Mouse (Mus musculus): ENCODE results near the gene Depp1.

Gene Depp1

DNA sequence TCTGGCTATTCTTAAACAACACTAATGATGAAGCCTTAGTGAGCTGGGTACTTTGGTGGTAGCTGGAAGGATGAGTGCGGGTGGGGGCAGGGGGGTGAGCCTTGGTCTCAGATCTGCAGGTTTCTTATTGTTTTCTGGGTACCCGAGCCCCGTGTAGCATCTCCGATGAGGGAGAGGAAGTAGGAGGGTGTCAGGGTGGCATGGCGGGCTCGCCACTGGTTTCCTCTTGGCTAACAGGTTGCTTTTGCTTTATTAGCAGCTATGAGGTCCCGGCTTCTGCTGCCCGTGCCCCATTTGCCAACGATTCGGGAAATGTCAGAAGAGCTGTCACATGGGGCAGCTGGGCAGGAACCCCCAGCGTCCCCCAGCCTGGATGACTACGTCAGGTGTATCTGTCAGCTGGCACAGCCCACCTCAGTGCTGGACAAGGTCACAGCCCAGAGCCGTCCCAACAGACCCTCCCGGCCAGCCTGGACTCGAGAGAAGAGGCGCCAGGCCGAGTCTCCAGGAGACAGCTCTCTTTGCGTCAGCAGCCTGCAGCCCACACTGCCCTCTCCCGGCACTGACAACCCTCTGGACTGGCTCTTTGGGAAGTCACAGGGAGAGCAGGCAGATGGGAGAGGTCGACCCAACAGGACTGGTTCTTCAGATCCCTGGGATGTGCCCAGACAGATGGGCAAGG lies 1.2 kb downstream of the Depp1 start:
- WGBS, result 81% methylated on average over 20 of the region's 20 CpGs

DNA sequence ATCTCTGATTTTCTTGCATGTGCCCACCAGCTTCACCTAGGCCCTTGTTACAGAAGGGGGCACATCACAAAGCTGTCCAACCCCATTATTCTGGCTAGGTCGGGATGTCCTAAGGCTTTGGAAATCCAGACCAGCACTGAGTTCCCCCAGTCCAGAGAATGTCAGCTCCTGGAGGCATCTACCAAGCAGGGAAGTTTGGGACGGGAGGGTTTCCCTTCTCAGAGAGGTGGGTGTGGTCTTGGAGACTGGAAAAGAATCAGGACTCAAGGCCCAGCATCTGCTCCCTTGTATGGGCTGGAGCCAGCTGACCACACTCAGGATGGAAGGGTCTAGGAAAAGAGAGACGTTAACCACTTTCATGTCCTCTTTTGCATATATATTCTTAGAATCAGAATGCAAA lies 2.8 kb downstream of the Depp1 start:
- WGBS, result 65% methylated on average over 3 of the region's 3 CpGs

- 31% methylated on average over 9 of the region's 9 CpGs for WGBS
Measured at GRCm38 (mm10) chr6:116653684-116654454, 3.5 kb downstream of the Depp1 start.

DNA sequence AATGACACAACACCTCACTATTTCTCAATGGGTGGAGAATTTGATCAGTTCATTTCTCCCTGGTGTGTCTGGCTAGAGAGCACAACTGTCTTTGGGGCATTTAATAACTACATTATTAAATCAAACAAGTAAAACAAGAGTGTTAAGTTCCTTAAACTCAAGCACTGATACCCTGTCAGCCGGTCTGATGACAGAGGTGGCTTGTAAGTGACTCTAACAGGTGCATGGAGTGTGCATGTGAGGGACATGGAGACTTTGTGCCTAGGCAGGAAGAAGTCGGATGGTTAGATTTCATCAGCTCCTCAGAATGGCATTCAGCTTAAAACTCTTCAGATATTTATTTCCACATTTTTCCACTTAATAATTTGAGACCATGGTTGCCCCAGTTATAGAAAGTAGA lies 13.0 kb downstream of the Depp1 start:
- 91% methylated on average over 2 of the region's 2 CpGs for WGBS

DNA sequence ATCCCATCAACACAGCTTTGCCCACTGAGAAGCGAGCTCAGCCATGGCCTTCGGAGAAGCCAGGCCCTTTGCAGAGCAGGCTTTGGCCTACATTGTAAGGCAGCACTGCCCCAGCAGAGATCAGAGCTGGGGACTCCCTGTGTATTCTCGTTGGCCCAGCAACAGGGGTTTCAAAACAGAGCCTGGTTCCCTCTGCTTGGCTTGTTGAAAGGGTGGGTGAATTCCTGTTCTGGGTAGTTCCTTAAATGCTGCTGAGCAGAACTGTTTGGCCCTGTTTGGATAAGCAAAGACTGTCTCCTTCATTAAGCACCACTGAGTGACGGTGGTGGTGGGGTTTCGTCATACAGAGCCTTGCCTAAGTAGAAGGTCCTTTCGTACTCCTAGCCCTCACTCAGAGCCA lies 13.6 kb downstream of the Depp1 start:
- 77% methylated on average over 6 of the region's 6 CpGs for WGBS

GRCm38 (mm10) chr6:116664830-116665229 lies 14.4 kb downstream of the Depp1 start:
- 81% methylated on average over 3 of the region's 3 CpGs for WGBS

- 67% methylated on average over 12 of the region's 12 CpGs for WGBS
Measured at GRCm38 (mm10) chr6:116666085-116666750, 15.8 kb downstream of the Depp1 start.

DNA sequence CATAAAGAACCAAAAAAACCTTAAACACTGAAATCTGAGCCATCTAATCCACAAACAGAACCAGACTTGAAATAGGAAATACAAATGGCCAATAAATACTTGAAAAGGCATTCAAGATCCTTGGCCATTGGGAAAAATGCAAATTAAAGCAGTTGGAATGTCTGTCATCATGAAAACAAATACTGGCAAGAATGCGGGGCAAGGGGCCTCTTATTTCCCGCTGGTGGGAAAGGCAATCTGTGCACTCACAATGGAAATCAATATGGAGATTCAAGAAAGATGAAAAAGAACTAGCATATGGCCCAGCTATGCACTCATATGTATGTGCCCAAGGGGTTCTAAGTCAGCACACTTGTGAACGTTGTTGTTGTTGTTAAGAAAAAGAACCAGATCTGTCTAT lies 16.5 kb downstream of the Depp1 start:
- 81% methylated on average over 3 of the region's 3 CpGs for WGBS

- WGBS, result 86% methylated on average over 3 of the region's 3 CpGs
Measured at GRCm38 (mm10) chr6:116667382-116667781, 17.0 kb downstream of the Depp1 start.

GRCm38 (mm10) chr6:116668682-116669470 lies 18.5 kb downstream of the Depp1 start:
- 59% methylated on average over 11 of the region's 11 CpGs for WGBS

GRCm38 (mm10) chr6:116670144-116670543 lies 19.7 kb downstream of the Depp1 start:
- WGBS, result 60% methylated on average over 6 of the region's 6 CpGs

GRCm38 (mm10) chr6:116671031-116671430 lies 20.6 kb downstream of the Depp1 start:
- 63% methylated on average over 5 of the region's 5 CpGs for WGBS

GRCm38 (mm10) chr6:116671768-116672167 lies 21.4 kb downstream of the Depp1 start:
- WGBS, result 93% methylated on average over 4 of the region's 4 CpGs

- WGBS, result 82% methylated on average over 5 of the region's 5 CpGs
Measured at GRCm38 (mm10) chr6:116672349-116672748, 21.9 kb downstream of the Depp1 start.

- WGBS, result 1% methylated on average over 44 of the region's 44 CpGs
Measured at GRCm38 (mm10) chr6:116673471-116674282, 23.3 kb downstream of the Depp1 start, which contains the start of gene Rassf4. TSS of gene Rassf4 (minus strand) at chr6:116673952.

DNA sequence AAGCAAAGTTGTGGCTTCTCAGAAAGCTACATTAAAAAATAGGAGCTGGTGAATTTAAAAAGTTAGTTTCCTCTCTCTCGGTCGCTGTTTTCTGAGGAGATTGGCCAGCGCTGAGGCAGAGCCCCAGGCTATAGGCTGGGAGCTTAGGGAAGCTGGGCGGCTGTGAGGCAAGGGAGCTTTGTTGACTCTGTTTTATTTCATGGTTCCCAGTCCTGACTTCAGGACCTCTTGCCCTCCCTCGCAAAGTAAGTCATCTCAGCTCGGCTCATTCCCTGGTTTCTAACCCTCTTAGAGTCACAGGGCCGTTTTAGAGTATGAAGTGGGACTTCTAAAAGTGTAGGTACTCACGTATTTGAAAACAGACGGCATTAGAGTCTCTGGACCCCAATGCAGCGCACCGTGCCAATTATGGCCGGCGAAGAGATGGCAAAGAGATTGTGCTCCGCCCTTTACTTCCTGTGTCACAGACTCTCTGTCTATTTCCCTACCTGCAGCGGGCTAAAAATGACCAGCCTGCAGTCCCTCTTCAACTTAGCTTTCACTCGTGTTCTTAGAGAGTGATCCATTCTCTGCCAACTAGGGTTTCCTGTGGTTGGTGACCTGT lies 24.0 kb downstream of the Depp1 start:
- 43% methylated on average over 16 of the region's 16 CpGs for WGBS

DNA sequence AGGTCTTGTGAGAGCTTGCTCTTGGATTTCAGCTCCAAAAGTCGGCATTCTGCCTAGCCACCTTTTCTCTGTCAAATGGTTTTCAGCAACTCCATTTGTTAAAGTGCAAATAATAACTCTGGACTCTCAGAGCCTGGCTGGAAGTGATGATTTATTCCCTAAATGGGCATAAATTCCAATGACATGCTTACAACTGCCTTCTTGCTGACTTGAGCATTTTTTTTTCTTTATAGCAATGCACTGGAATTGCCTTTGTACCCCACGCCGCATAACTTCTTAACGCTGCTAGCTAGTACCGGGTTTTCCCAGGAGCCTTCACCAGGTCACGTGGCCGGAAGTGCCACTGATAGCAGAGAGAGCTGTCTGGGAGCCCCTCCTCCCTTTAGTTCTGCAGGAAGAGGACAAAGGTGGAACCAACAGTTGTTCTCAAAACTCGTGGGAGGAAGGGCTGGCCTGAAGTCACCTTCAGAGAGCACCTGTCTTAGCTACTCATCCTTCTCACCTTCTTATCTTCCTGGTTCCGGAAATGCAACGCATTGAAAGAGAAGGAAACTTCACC lies 26.0 kb downstream of the Depp1 start:
- WGBS, result 83% methylated on average over 10 of the region's 10 CpGs

DNA sequence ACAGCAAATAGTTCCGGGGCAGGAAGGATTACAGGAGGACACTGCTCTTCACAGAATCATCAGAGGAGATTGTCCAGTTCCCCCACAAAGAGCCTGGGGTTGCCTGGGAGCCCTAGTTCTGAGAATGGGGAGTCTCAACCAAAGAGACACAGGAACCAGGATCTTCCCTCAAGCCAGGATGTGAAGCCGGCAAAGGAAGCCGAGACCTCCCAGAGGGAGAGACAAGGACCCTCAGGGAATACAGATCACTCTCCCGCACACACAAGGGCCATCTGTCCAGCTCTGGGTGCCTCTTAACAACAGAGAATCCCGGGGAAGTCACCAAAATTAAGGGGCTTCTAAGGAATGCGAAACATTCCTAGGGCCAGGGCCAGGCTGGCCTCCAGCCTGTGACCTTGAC lies 26.9 kb downstream of the Depp1 start:
- 91% methylated on average over 6 of the region's 6 CpGs for WGBS

DNA sequence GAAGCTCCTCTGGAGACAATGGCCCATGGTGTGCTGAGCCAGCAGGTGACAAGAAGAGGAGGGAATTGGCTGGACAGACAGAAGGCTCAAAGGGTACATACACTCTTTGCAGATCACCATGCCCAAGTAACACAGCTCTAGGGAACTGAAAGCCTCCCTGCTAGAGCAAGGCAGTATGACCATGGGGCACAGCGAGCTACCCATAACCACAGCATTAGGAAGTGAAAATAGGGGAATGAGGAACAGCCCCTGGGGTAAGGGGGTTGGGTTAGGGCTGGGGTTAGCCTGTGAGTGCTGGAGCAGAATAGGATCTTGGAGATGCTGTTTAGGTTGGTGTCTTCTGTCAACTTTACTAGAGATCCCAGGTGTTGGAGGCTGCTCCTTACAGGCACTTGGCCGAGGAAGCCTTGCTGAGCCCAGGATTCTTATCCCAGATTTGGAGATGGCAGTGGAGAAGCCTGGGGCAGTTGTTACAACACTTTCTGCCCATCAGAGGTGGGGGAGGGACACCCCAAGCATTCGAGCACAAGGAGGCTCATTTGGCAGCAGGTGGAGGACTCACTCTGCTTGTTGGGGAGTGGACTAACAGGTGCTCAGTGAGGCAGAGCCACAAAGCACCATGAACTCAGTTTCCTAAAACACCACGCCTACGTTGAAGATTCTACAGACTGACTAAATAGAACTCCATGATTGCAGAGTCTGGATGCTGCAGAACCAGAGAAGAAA lies 29.3 kb downstream of the Depp1 start:
- 82% methylated on average over 5 of the region's 5 CpGs for WGBS

- WGBS, result 58% methylated on average over 6 of the region's 6 CpGs
Measured at GRCm38 (mm10) chr6:116682317-116682716, 31.9 kb downstream of the Depp1 start.

Data from cerebral cortex, adult 2 months (tissue).